Mouse (Mus musculus) megakaryocyte, embryonic 14.5 days (primary cell): ENCODE data around the gene Htr3a.

Source experiments
- FLI1 ChIP-seq: IDR thresholded peaks from 2 replicates; pipeline ENCODE4 v1.6.1; 2012; ENCODE audit warnings: low read length, inconsistent platforms, mixed read lengths
- GATA1 ChIP-seq: IDR thresholded peaks from 3 replicates; pipeline ENCODE4 v1.6.1; 2012; ENCODE audit warnings: mixed read lengths, low read length, inconsistent platforms, borderline replicate concordance

- TF ChIP-seq GATA1: no peak
- TF ChIP-seq FLI1: no peak
Measured at GRCm38 (mm10) chr9:48872896-48873295, 38.0 kb downstream of the Htr3a start.
